Mouse (Mus musculus) myocyte (in vitro differentiated cells): ENCODE results near the gene Ugt1a7c.

Experiments used
- MAX ChIP-seq: IDR thresholded peaks from one replicate; pipeline ENCODE4 v1.6.1; 2011; ENCODE audit warnings: low read depth, mild to moderate bottlenecking, control low read depth
- POLR2A ChIP-seq: IDR thresholded peaks from one replicate; pipeline ENCODE4 v1.6.1; 2011; ENCODE audit warnings: low read depth, mild to moderate bottlenecking, control low read depth, moderate library complexity; ENCODE audit not compliant: insufficient read length
- TCF12 ChIP-seq: IDR thresholded peaks from one replicate; pipeline ENCODE4 v1.6.1; 2011; ENCODE audit warnings: mild to moderate bottlenecking, control low read depth; ENCODE audit not compliant: poor library complexity, insufficient read depth, severe bottlenecking
- USF1 ChIP-seq: IDR thresholded peaks from one replicate; pipeline ENCODE4 v1.6.1; 2011; ENCODE audit warnings: low read depth, mild to moderate bottlenecking, control low read depth, moderate library complexity

DNA sequence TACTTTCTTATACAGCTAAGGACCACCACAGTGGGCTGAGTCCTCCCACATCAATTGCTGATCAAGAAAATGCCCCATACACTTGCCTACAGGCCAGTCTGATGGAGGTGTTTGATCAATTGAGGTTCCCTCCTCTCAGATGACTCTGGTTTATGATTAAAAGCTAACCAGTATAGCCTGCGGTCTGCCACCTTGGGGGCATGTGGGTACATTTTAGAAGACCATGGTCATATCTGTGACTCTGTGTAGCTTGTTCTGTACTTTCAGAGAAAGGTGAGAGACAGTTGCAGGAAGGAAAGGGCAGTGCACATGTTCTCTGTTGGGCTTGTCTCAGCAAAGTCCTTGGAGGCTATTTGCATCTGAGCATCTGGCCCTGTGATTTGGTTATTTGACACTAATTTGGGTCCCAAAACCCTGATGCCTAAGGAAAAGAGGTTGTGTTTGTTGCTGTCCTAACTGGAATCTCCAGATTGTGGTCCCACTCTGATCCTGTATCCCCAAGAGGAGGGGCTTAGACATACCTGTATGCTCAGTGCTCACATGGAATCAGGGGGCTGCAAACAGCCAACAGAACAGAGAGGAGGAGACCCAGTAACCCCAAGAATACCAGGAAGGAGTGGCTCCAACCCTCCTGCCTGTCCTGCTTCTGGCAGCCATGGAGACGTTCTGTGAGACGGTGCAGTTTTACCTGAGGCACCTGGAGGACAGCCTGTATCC lies 138.0 kb downstream of the Ugt1a7c start:
- no peak for TF ChIP-seq POLR2A
- no peak for TF ChIP-seq MAX
- TF ChIP-seq TCF12: no peak
- TF ChIP-seq USF1: no peak
